ENCODE assay signal across 21 mouse cellular contexts in the genomic region with DNA sequence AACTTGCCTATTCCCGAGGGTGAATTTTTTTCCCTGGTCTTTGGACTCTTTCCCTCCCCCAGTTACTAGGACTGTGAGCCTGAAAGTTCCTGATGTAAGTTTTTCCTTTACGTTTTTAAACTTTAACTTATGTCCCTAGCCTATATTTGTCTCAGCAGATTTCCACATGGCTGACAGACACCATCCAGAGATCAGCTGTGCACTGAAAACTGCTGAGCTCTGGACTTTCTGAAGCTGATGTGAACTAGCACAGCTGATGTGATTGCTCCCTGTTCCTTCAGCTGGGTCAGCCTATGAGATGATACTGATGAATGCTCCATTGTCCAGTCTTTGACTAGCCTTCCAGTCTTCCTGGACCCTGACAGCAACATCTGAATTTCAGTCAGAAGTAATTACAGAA.
A peak's percentile ranks its signal among the peaks of the same experiment; 100 is the strongest.
DNase-seq lines count a peak whose midpoint lies in the region; ATAC-seq lines count a peak whose summit lies in the region.
"Had no signal": no experiment of that assay in that cellular context is flagged by ENCODE, and none has a peak within 500 bp of the region (broad histone marks: within the 10 kb centered on the region; RNA-seq: fewer than 3 reads in every experiment).

No protein-coding gene starts in this region.

- H3K27ac ChIP-seq in liver, embryonic 15.5 days (replicated peaks), result no peak overlapping the region
- H3K27ac ChIP-seq: embryonic facial prominence, embryonic 15.5 days; forebrain, embryonic 10.5 days; heart, embryonic 15.5 days; hindbrain, embryonic 13.5 days had no signal

- H3K4me3 ChIP-seq in liver, embryonic 15.5 days (replicated peaks), result no peak overlapping the region
- H3K4me3 ChIP-seq: embryonic facial prominence, embryonic 15.5 days; erythroblast, embryonic 14.5 days; forebrain, embryonic 10.5 days; heart, embryonic 15.5 days; hindbrain, embryonic 13.5 days had no signal

- 33% methylated on average over 2 of the region's 2 CpGs for WGBS in liver, embryonic 15.5 days (ENCODE audit: insufficient replicate concordance)

- no peaks in the 10 kb centered on the region for H3K27me3 ChIP-seq in liver, embryonic 15.5 days
- H3K27me3 ChIP-seq: embryonic facial prominence, embryonic 15.5 days; heart, embryonic 15.5 days; hindbrain, embryonic 13.5 days had no signal

- H3K9me3 ChIP-seq in liver, embryonic 15.5 days (replicated peaks), result no peaks in the 10 kb centered on the region
- H3K9me3 ChIP-seq: embryonic facial prominence, embryonic 15.5 days; forebrain, embryonic 10.5 days; heart, embryonic 15.5 days; hindbrain, embryonic 13.5 days had no signal

- no peak overlapping the region for H3K4me2 ChIP-seq in liver, embryonic 15.5 days
- H3K4me2 ChIP-seq: embryonic facial prominence, embryonic 15.5 days; heart, embryonic 11.5 days; heart, embryonic 15.5 days; hindbrain, embryonic 13.5 days had no signal

- H3K4me1 ChIP-seq in liver, embryonic 15.5 days (replicated peaks), result no peaks in the 10 kb centered on the region
- H3K4me1 ChIP-seq: embryonic facial prominence, embryonic 15.5 days; forebrain, embryonic 10.5 days; heart, embryonic 15.5 days; hindbrain, embryonic 13.5 days had no signal

- no peaks in the 10 kb centered on the region for H3K36me3 ChIP-seq in liver, embryonic 15.5 days (replicated peaks)
- H3K36me3 ChIP-seq: embryonic facial prominence, embryonic 15.5 days; forebrain, embryonic 10.5 days; heart, embryonic 15.5 days; hindbrain, embryonic 13.5 days had no signal

- ATAC-seq in frontal cortex, adult (ENCODE audit: low TSS enrichment), result peak; percentile 81
- 0 out of 2 replicates have a peak, but pooled peaks have one; percentile 52 for ATAC-seq in liver, embryonic 15.5 days (ENCODE audit: insufficient read depth)
- ATAC-seq: forebrain, embryonic 14.5 days had no signal

- DNase-seq in frontal cortex, adult 2 months (ENCODE audit: extremely low spot score in 1 of 2, low spot score in 1 of 2), result no peak
- DNase-seq in liver, result no peak
- DNase-seq in retina, postnatal 1 day, result peak; percentile 5
- DNase-seq in retina, embryonic 14.5 days (ENCODE audit: low spot score), result no peak
- no peak for DNase-seq in thymus, postnatal 10 days (ENCODE audit: low spot score in 2 of 2)
- DNase-seq: adrenal gland, postnatal 14 days; cerebellum, adult 18-20 months; cerebellum, adult 9-11 months; cerebellum, postnatal 36 days; gastrocnemius, postnatal 10 days; heart, adult 18-20 months; heart, postnatal 14 days had no signal

- H3K9ac ChIP-seq in liver, embryonic 15.5 days, result no peak overlapping the region
- H3K9ac ChIP-seq: embryonic facial prominence, embryonic 15.5 days; heart, embryonic 15.5 days; hindbrain, embryonic 13.5 days had no signal
